Mouse (Mus musculus): ENCODE results near the gene Agpat3.
A peak's percentile ranks its signal among the peaks of the same experiment; 100 is the strongest.
"Not testable (repeated sequence)": the region's sequence is repeated elsewhere in the genome, so short reads cannot be mapped to it uniquely, and the experiment has no call there.

Agpat3 gene

DNA sequence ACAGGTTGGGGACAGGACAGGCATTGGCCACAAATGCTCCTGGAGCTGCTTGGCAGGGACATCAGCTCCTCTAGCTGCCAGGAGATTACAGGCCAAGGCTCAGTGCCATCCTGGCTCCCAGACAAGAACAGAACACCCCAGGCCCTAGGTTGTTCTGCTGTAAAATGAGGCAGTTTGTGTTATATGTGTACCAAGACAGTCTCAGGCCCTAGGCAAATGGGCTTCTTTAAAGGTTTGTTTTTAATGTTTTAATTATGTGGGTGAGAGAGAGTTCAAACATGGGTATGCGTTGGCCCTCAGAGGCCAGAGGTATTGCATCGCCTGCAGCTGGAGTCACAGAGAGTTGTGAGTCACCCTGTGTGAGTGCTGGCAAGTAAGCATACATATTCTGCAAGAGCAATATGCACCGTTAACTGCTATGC, 8.0 kb upstream of the Agpat3 start:
- DNase-seq (ENCODE audit: low spot score): no peak

DNA sequence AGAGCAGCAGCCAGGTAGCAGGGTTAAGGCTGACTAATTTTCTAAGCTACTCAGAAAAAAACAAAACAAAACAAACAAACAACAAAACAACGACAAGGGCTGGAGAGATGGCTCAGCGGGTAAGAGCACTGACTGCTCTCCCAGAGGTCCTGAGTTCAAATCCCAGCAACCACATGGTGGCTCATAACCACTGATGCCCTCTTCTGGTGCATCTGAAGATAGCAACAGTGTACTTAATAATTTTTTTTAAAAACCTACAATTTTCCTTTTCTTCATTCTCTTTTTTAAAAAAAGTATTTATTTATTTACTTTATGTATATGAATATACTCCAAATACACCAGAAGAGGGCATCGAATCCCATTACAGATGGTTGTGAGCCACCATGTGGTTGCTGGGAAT, 6.7 kb upstream of the Agpat3 start:
- DNase-seq (ENCODE audit: low spot score): not testable (repeated sequence)

- DNase-seq (ENCODE audit: low spot score): no peak
Measured at GRCm38 (mm10) chr10:78358266-78358665, 6.0 kb upstream of the Agpat3 start.

GRCm38 (mm10) chr10:78357742-78358141, 5.5 kb upstream of the Agpat3 start:
- no peak for DNase-seq (ENCODE audit: low spot score)

DNA sequence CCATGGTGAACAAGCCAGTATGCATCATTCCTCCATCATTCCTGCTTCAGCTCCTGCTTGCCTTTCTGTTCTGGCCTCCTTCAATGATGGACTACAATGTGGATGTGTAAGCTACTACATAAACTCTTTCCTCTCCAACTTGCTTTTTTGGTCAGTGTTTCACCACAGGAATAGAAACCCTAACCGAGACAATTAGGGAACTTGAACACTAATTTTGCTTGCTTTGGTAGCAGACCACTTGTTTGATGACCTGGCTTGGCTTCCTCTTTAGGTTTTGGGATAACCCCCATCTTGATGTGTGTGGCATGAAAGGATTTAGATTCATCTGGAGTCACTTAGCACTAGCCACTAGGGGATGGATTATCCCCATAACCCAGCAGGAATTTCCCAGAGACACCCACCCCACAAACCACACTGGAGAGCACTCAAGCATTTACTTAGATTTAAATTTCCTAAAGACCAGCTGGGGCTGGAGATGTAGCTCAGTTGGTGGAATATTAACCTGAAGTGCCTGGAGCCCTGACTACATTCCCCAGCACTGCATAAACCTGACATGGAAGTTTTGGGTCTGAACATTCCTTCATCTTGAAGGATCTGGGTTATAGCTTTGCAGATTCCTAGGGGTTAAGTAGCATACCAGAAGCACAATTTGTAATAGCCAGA, 3.8 kb upstream of the Agpat3 start:
- DNase-seq (ENCODE audit: low spot score): no peak

- peak; percentile 24 for DNase-seq (ENCODE audit: low spot score)
Measured at GRCm38 (mm10) chr10:78353196-78353595, 907 bp upstream of the Agpat3 start.

- DNase-seq (ENCODE audit: low spot score): no peak
Measured at GRCm38 (mm10) chr10:78352666-78353030, 359 bp upstream of the Agpat3 start.

GRCm38 (mm10) chr10:78351564-78351886, 764 bp downstream of the Agpat3 start:
- DNase-seq (ENCODE audit: low spot score): no peak

- DNase-seq (ENCODE audit: low spot score): no peak
Measured at GRCm38 (mm10) chr10:78350796-78351556, 1.3 kb downstream of the Agpat3 start.

DNA sequence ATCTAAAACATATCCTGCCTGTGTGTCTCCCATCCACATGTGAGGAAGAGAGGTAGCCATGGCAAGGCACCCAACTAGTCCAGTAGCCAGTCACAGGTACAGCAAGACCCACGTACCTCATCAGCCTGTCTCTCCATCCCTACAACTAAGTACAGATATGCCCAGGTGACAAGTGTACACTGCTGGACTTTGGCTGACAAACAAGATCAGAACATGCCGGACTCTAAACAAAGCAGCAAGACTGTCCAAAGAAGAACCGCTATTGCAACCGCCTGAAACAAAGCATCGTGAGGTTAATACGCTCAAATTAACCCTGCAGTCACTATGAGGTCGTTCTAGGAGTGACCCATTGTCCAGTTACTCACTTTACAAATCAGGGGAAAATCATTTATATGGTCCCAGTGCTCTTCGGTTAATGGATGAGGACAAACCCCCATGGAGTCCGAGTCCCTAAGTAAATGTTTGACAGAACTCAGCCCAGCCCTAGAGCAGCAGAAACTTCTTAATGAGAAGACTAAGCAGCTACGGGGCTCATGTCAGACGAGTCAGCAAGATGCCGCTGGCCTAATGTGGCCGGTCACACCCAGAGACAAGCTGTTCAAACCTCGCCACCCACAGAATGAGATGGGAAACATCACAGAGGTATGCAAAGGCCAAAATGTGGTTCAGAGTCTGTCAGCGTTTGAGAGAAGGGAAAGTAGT, 2.7 kb downstream of the Agpat3 start:
- DNase-seq (ENCODE audit: low spot score): no peak

GRCm38 (mm10) chr10:78348211-78348610, 4.1 kb downstream of the Agpat3 start:
- DNase-seq (ENCODE audit: low spot score): no peak

DNA sequence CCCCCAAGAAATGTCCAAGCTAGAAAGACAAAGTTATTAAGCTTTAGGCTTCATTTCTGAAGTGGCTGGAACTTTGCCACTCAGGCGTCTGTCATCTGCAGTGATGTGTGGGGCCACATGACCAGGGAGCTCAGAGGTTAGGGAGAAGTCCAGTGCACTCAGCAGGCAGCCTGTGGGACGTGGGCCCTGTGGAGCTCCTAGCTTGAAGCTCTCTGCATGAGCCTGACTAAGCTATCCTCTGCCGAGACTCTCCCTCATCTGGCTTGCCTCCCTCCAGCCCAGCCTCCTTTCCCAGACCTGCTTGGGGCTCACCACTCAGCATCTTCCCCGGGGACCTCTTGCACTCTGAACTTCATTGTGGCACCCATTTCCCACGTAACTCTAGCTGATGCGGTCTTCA, 4.8 kb downstream of the Agpat3 start:
- DNase-seq (ENCODE audit: low spot score): no peak

- DNase-seq (ENCODE audit: low spot score): no peak
Measured at GRCm38 (mm10) chr10:78345466-78345865, 6.8 kb downstream of the Agpat3 start.

DNA sequence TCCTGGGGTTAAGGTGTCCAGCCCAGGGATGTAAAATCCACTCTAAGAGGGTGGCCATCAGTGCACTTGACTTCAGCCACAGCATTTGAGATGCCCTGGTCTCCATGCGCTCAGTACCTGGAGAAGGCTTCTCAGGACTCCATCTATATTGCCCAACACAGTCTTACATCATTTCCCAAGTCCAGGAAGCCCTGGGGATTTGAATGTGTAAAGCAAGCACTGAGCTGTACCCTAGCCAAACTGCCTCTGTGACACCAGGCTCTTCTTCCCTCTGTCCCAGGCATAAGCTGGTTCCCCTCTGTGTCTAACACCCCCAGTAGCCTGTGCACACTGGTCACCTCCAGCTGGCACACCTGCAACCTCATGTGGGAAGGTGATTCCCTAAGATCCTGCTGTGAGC, 10.2 kb downstream of the Agpat3 start:
- no peak for DNase-seq (ENCODE audit: low spot score)

- no peak for DNase-seq (ENCODE audit: low spot score)
Measured at GRCm38 (mm10) chr10:78338180-78338579, 14.1 kb downstream of the Agpat3 start.

- no peak for DNase-seq (ENCODE audit: low spot score)
Measured at GRCm38 (mm10) chr10:78334923-78335561, 17.2 kb downstream of the Agpat3 start.

GRCm38 (mm10) chr10:78331577-78331976, 20.7 kb downstream of the Agpat3 start:
- no peak for DNase-seq (ENCODE audit: low spot score)

DNA sequence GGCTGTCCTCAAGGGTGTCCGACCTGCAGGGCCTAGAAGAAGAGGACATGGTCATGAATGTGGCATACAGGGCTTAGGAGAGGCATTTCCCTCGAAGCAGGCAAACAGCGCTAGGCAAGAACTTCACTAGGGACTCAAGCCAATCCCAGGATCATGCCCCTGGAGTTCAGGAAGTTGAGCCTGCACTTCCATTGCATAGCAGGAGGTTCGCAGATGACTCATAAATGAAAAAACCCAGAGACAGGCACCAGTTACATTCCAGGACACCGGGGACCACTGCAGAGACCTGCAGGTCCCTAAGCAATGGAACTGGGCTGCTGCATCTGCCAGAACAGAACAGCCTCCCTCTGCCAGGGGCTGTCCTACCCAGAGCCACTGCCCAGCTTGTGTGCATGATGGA, 23.0 kb downstream of the Agpat3 start:
- no peak for DNase-seq (ENCODE audit: low spot score)

- DNase-seq (ENCODE audit: low spot score): no peak
Measured at GRCm38 (mm10) chr10:78328011-78328575, 24.2 kb downstream of the Agpat3 start.

DNA sequence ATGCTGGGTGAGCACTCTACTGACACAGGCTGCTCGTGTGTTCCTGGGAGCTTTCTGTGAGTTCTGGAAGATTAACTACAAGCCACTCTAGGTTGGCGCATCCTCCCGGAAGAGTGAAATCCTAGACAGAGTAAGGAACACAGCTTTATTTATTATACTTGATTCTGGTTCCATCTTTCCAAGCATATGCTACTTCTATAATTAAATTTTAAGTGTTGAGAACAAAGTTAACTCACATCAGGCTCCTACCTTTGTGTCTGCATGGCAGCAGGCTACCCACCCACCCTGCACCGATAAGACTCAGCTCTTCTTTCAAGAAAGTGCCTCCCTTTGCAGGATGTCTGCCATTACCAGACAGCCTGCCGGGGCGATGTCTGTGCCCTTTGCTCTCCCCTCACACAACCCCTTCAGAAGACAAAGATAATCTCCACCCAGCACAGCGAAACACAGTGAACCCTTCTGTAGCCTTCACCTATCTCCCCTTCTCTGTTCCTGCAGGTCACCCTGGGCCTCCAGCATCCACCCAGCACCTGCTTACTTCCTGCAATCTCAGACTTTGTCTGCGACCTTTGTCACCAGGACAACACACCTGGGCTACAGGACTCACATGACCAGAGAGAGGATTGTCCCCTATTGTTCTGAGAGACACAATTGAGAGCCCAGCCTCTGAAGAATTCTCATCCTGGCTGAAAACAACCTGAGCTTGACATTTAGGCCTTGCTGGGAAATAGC, 26.2 kb downstream of the Agpat3 start:
- DNase-seq (ENCODE audit: low spot score): no peak

DNA sequence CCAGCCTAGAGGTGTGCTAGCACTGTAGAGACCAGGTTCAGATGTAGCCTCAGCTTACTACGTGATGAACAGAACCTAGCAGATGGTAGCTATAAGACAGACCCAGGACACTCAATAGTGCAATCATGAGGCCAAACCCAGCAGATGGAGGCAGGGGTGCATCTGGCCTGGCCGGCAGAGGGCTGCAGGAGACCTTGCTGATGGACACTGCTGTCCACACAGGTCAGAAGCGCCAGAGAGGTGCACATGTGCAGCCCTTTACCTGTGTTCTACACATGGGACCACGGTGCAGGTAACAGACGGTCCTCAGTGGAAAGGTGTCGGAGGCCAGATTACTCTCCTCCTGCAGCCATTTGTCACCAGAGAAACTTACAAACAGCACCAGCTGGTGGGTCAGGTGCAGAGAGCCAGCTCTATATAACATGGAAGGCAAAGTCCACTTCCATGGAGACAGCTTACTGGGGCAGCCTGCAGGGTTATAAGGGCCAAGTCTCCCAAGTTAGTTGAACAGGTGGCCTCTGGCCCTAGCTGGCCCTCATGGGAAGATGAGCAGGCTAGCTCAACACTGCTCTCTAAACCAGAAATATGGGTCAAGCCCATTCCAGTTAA, 27.6 kb downstream of the Agpat3 start:
- no peak for DNase-seq (ENCODE audit: low spot score)

All from embryo, embryonic 10 days (tissue).